Mouse (Mus musculus): Measurements from ENCODE around the gene Terf2ip.
A peak's percentile ranks its signal among the peaks of the same experiment; 100 is the strongest.

Gene Terf2ip

GRCm38 (mm10) chr8:112010997-112011815, at the start of gene Terf2ip, which contains the start of gene Kars:
TSS of gene Terf2ip (plus strand) at chr8:112011398.
TSS of gene Kars (minus strand) at chr8:112011323.
- peak; percentile 94 for DNase-seq (ENCODE audit: low spot score)

- DNase-seq (ENCODE audit: low spot score), result no peak
These were observed 48.6 kb upstream of the Terf2ip start for GRCm38 (mm10) chr8:111962589-111962988.

GRCm38 (mm10) chr8:111963091-111963490, 48.1 kb upstream of the Terf2ip start:
- no peak for DNase-seq (ENCODE audit: low spot score)

- DNase-seq (ENCODE audit: low spot score), result no peak
These were observed 47.7 kb upstream of the Terf2ip start for GRCm38 (mm10) chr8:111963546-111963945.

GRCm38 (mm10) chr8:111964351-111964750, 46.8 kb upstream of the Terf2ip start:
- no peak for DNase-seq (ENCODE audit: low spot score)

- no peak for DNase-seq (ENCODE audit: low spot score)
These were observed 46.2 kb upstream of the Terf2ip start for GRCm38 (mm10) chr8:111964849-111965561.

- no peak for DNase-seq (ENCODE audit: low spot score)
These were observed 43.8 kb upstream of the Terf2ip start for GRCm38 (mm10) chr8:111967246-111967870.

GRCm38 (mm10) chr8:111968541-111968940, 42.7 kb upstream of the Terf2ip start:
- DNase-seq (ENCODE audit: low spot score), result no peak

GRCm38 (mm10) chr8:111968991-111969390, 42.2 kb upstream of the Terf2ip start:
- no peak for DNase-seq (ENCODE audit: low spot score)

- DNase-seq (ENCODE audit: low spot score), result no peak
These were observed 37.1 kb upstream of the Terf2ip start for GRCm38 (mm10) chr8:111974138-111974537.

- DNase-seq (ENCODE audit: low spot score), result no peak
These were observed 35.5 kb upstream of the Terf2ip start for GRCm38 (mm10) chr8:111975706-111976105.

- no peak for DNase-seq (ENCODE audit: low spot score)
These were observed 34.9 kb upstream of the Terf2ip start for GRCm38 (mm10) chr8:111976326-111976725.

- peak; percentile 70 for DNase-seq (ENCODE audit: low spot score)
These were observed 33.1 kb upstream of the Terf2ip start for GRCm38 (mm10) chr8:111978147-111978546.

GRCm38 (mm10) chr8:111982116-111982515, 29.1 kb upstream of the Terf2ip start:
- DNase-seq (ENCODE audit: low spot score), result no peak

GRCm38 (mm10) chr8:111984511-111984910, 26.7 kb upstream of the Terf2ip start:
- no peak for DNase-seq (ENCODE audit: low spot score)

GRCm38 (mm10) chr8:111989911-111990310, 21.3 kb upstream of the Terf2ip start:
- peak; percentile 65 for DNase-seq (ENCODE audit: low spot score)

- no peak for DNase-seq (ENCODE audit: low spot score)
These were observed 19.9 kb upstream of the Terf2ip start for GRCm38 (mm10) chr8:111991278-111991677.

- DNase-seq (ENCODE audit: low spot score), result peak; percentile 88
These were observed 19.0 kb upstream of the Terf2ip start, which contains the start of gene Adat1 for GRCm38 (mm10) chr8:111992013-111992702. TSS of gene Adat1 (minus strand) at chr8:111992302.

GRCm38 (mm10) chr8:111992703-111993039, 18.5 kb upstream of the Terf2ip start:
- DNase-seq (ENCODE audit: low spot score), result no peak

GRCm38 (mm10) chr8:112004754-112005153, 6.4 kb upstream of the Terf2ip start:
- DNase-seq (ENCODE audit: low spot score), result no peak

- no peak for DNase-seq (ENCODE audit: low spot score)
These were observed 5.6 kb upstream of the Terf2ip start for GRCm38 (mm10) chr8:112005601-112006000.

- no peak for DNase-seq (ENCODE audit: low spot score)
These were observed 3.5 kb upstream of the Terf2ip start for GRCm38 (mm10) chr8:112007669-112008068.
